8 mouse cellular contexts compared by ENCODE assay signal in genomic region chr14:114790946-114791830, GRCm38 (mm10).
DNase-seq lines count a peak whose midpoint lies in the region; ATAC-seq and TF ChIP-seq lines count a peak whose summit lies in the region.

No protein-coding gene starts in this region.

- H3K4me2 ChIP-seq in forebrain, postnatal 0 days (ENCODE audit: low read depth), result peak overlapping the region; percentile 36
- H3K4me2 ChIP-seq in hindbrain, postnatal 0 days (ENCODE audit: low read depth, low read length), result peak overlapping the region; percentile 35

- DNase-seq in CD4-positive, CD25-positive, alpha-beta regulatory T cell, adult 2 months (ENCODE audit: low read depth, low spot score), result peak; percentile 48
- DNase-seq in cerebellum, adult 11-12 months, result peak; percentile 14
- peak; percentile 94 for DNase-seq in forebrain, postnatal 0 days
- peak; percentile 91 for DNase-seq in hindbrain, postnatal 0 days (ENCODE audit: low spot score)
- DNase-seq in layer of hippocampus, postnatal 36 days, result peak; percentile 75 to 79
- peak; percentile 26 to 60 for DNase-seq in lung, postnatal 4 days
- peak; percentile 77 for DNase-seq in right cerebral cortex, postnatal 25 days

- H3K9me3 ChIP-seq in forebrain, postnatal 0 days (ENCODE audit: low read length), result no peaks in the 10 kb centered on the region
- no peaks in the 10 kb centered on the region for H3K9me3 ChIP-seq in hindbrain, postnatal 0 days (ENCODE audit: low read length)

- no peaks in the 10 kb centered on the region for H3K4me1 ChIP-seq in forebrain, postnatal 0 days (ENCODE audit: insufficient read depth)
- H3K4me1 ChIP-seq in hindbrain, postnatal 0 days (ENCODE audit: insufficient read depth, low read length), result no peaks in the 10 kb centered on the region

- no peak for ATAC-seq in CD4-positive, CD25-positive, alpha-beta regulatory T cell, adult 4 months
- ATAC-seq in forebrain, postnatal 0 days, result peak; percentile 94
- peak; percentile 80 for ATAC-seq in hindbrain, postnatal 0 days

- TF ChIP-seq CTCF in forebrain, postnatal 0 days (IDR thresholded peaks at IDR 0.05; ENCODE audit: low read depth), result peak; percentile 97
- TF ChIP-seq CTCF in hindbrain, postnatal 0 days (IDR thresholded peaks at IDR 0.05; ENCODE audit: low read depth), result peak; percentile 97

- H3K27me3 ChIP-seq in forebrain, postnatal 0 days (ENCODE audit: insufficient read depth, low read length), result no peaks in the 10 kb centered on the region
- no peaks in the 10 kb centered on the region for H3K27me3 ChIP-seq in hindbrain, postnatal 0 days (ENCODE audit: insufficient read depth, low read length)

- H3K9ac ChIP-seq in forebrain, postnatal 0 days, result no peak overlapping the region
- no peak overlapping the region for H3K9ac ChIP-seq in hindbrain, postnatal 0 days (replicated peaks; ENCODE audit: low read length)

- H3K4me3 ChIP-seq in forebrain, postnatal 0 days (ENCODE audit: low read depth, low read length), result peak overlapping the region; percentile 16
- H3K4me3 ChIP-seq in hindbrain, postnatal 0 days (ENCODE audit: low read length), result peak overlapping the region; percentile 11

- WGBS in forebrain, postnatal 0 days, result 14% methylated on average over 13 of the region's 13 CpGs
- WGBS in hindbrain, postnatal 0 days, result 20% methylated on average over 13 of the region's 13 CpGs

- H3K36me3 ChIP-seq in forebrain, postnatal 0 days (ENCODE audit: insufficient read depth), result no peaks in the 10 kb centered on the region
- H3K36me3 ChIP-seq in hindbrain, postnatal 0 days (ENCODE audit: insufficient read depth, low read length), result no peaks in the 10 kb centered on the region

- 0 out of 2 replicates have a peak overlapping the region, but pooled peaks have one; percentile 24 for H3K27ac ChIP-seq in forebrain, postnatal 0 days (ENCODE audit: low read depth, low read length)
- no peak overlapping the region for H3K27ac ChIP-seq in hindbrain, postnatal 0 days

Comparison
In these comparisons a context has a peak if more than half of its experiments do, and no peak if none do; other contexts are left out.
1. DNase-seq: peak in every context shown above with its lines; median percentile 94 in forebrain, postnatal 0 days; 91 in hindbrain, postnatal 0 days; 77 in layer of hippocampus, postnatal 36 days; 77 in right cerebral cortex, postnatal 25 days; 48 in CD4-positive, CD25-positive, alpha-beta regulatory T cell, adult 2 months; 43 in lung, postnatal 4 days; 14 in cerebellum, adult 11-12 months.